Mouse (Mus musculus): ENCODE data around the gene Emid1.

DNA sequence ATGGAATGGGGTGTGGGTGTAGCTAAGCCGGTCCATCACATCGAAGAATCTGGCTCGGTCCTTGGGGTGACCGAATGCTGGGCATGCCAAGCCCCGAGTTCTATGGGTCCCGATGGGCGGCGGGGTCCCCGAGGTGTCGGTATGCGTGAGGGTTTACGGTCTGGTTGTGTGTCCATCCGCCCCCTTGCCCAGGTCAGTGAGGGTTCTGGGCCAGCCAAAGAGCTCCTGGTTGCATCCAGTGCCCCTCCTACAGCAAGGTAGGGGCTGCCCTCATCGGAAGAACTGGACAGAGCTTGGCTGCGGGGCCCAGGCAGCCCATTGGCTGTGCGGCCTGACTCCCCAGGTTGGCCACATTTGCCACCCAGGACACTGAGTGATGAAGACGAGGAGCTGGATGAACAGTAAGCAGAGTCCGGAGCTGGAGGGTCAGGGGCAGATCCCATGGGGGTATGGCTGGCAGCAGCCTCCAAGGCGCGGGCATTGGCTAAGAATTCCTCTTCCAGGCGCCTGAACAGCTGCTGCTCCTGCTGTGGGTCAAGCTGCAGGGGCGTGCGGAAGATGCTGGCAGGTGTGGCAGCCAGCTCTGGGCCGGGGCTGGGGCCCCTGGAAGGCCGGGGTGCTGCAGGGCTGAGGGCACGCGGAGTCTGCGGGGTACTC, 91.2 kb downstream of the Emid1 start:
- TF ChIP-seq CTCF (conservative IDR thresholded peaks at IDR 0.05; ENCODE audit: low read length) (no peak), POU5F1 (IDR thresholded peaks at IDR 0.05; ENCODE audit: borderline replicate concordance, low read length) (no peak), NANOG (IDR thresholded peaks at IDR 0.05; ENCODE audit: borderline replicate concordance, low read length) (no peak)
